Mouse (Mus musculus) adrenal gland, postnatal 36 days (tissue): Measurements from ENCODE around the gene Tssk4. TPM values are rescaled to one million over a fixed set of nuclear protein-coding genes. Genes with fewer than 3 reads are reported as not detected.

Source experiments
- DNase-seq, 2 experiments: peaks; one replicate each; pipeline ENCODE4 v3.0.0; 2021; ENCODE audit warnings: mixed read lengths in 1 of 2
- total RNA-seq, 2 experiments: library from RNA; stranded (reverse); gene quantifications; 2 replicates each; pipeline ENCODE4 v1.2.3; 2021

Tssk4 gene
- total RNA-seq, 2 experiments from 2014 or later = 1.6 to 1.7 TPM

DNA sequence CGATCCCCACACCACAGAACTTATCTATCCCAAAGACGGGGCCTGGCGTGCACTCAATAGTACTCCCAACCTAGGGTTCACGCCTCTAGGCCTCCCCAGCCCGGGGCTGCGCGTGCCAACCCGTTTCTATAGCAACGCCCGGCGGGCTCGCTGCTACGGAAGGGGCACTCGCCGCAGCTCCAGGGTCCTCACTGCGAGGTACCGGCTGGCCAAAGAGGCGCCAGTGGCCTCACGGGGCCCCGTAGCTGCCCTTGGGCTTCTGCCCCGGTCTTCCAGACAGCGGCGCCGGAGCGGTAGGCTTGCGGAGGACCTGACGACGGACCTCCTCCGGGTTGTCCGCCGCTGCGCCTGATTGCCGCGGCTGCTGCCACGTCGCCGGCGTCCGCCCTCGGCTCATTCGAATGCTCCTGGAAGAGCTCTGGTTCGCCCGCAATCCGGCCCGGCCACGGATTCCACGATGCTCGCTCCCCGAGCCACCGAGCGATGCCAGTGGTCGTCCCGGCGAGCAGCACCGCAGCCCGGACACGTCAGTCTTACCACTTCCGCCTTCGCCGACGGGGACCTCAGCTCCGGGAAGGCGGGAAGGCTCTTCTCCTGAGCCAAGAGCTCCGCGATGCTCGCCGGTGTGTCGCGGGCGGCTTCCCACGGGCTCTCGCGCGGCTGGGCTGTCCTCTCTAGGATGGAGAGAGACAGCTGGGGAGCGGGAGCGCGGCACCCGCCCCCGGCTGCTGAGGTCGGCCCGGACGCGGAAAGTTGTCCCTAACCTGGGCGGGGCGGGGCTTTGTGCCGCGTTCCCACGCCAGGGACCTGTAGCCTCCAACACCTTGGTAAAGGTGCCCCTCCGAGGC lies 6.7 kb upstream of the Tssk4 start, which contains the start of gene Tm9sf1:
TSS of gene Tm9sf1 (minus strand) at position 747 of the 848 bp plus-strand sequence.
- peak; percentile 87 to 91 for DNase-seq

DNA sequence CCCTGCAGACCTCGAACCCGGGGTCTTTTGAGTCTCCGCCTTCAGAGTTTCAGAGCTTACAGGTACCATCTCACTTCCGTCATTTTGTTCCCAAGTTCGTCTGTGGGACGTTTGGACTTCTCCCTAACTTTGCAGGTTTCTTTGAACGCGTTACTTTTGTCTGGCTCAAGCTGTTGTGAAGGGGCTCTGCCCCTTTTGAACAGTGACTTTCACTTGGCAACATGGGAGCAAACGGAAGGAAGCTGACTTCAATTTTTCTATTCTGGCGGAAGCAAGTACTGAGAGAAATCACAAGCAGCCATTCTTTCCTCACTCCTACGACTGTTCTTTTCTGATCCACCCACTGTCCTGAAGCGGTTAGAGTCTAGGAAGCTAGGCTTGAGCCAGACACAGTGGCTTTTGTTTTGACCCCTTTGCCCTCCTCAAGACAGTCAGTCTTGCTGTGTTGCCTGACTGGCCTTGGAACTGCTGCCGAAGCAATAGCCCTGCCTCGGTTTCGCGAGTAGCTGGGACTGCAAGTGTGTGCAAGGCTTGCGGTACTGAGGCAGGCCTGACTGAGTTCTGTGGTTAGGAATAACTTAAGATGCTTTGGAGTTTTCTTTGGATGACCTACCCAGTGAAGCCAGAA lies 5.6 kb upstream of the Tssk4 start:
- DNase-seq = no peak

DNA sequence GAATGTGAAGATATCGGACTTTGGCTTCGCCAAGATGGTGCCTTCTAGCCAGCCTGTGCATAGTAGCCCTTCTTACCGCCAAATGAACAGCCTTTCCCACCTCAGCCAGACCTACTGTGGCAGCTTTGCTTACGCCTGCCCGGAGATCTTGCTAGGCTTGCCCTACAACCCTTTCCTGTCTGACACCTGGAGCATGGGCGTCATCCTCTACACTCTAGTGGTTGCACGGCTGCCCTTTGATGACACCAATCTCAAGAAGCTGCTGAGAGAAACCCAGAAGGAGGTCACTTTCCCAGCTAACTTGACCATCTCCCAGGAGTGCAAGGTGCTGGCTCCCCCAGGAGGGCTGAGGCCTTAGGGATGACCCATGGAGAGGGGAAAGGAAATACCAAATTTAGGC lies 1.5 kb downstream of the Tssk4 start:
- no peak for DNase-seq

DNA sequence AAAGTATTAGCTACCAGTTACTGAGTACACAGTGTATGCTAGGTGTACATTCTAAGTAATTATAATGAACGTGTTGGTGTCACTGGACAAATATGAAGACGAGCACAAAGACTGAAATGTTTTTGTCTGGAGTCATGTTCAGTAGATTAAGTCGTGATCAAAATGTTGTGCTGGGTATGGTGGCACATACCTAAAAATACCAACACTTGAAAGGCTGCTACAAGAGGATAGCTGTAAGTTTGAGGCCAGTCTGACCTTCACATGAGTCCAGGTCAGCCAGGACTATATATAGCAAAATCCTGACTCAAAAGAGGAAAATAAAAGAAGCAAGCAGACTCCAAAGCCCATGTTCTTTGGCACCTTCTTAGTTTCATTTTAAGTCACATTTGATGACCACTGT lies 7.0 kb downstream of the Tssk4 start:
- no peak for DNase-seq

DNA sequence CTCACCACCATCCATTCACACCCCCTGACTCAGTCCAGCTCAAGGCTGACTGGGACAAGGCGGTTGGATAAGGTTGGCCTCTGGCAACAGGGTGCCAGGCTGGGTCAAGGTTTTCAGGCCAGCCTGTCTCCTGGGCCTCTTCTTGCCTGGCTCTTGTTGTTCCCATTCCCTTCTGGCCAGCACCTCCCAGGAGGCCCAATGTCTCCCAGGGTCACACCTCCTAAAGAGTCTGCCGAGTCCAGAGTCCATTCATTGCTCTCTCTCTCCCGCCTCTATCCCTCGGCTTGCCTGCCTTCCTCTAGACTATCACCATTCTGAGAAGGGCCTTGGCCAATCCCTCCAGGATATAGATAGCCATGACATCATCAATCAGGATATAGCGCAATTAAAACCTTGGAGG lies 8.0 kb downstream of the Tssk4 start:
- DNase-seq = peak; percentile 70 to 82

DNA sequence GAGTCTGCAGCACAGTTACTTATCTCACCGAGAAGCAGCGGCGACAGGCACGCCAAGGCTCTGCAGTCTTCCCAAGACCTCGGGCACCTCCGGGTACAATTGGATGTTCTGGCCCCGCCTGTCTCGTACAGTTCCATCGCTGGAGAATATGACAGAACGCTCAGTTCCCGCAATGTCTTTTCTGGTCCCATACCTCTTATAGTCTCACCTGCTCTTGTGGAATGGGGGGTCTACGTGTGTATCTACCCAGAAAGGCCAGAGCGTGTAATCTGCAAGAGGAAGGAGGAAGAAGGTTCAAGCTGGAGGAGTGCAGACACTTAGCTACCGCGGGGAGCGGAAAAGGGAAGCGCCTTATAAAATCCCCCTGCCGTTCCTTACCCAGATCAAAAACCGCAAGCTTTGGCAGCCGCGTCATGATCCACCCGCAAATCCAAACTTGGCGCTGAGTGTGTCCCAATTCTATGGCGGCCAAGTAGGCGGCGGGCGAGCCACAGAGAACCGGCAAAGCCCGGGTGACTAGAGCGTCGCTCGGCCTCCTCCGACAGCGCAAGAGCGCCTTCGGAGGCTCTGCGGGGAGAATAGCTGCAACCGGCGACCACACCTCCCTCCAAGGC lies 10.1 kb downstream of the Tssk4 start, which contains the start of gene Mdp1:
TSS of gene Mdp1 (minus strand) at position 549 of the 614 bp plus-strand sequence.
- peak; percentile 87 to 89 for DNase-seq

- no peak for DNase-seq
These were observed 10.7 kb downstream of the Tssk4 start for GRCm38 (mm10) chr14:55660636-55661035.

DNA sequence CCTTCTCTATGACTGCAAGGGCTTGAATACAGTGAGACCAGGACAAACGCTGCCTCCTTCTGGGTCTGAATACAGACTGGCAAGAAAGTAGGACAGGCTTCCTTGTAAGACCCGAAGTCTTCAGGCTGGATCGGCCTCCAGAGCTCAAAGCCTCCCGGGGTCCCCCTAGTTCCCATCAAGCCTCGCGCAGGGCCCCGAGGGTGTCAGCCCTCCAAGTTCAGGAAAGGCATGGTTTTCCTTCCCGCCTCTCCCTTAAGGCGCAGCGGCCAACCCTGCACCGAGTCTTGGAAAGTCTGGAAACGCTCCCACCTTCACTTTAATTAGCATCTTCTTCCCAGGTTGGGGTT lies 21.5 kb downstream of the Tssk4 start:
- no peak for DNase-seq

DNA sequence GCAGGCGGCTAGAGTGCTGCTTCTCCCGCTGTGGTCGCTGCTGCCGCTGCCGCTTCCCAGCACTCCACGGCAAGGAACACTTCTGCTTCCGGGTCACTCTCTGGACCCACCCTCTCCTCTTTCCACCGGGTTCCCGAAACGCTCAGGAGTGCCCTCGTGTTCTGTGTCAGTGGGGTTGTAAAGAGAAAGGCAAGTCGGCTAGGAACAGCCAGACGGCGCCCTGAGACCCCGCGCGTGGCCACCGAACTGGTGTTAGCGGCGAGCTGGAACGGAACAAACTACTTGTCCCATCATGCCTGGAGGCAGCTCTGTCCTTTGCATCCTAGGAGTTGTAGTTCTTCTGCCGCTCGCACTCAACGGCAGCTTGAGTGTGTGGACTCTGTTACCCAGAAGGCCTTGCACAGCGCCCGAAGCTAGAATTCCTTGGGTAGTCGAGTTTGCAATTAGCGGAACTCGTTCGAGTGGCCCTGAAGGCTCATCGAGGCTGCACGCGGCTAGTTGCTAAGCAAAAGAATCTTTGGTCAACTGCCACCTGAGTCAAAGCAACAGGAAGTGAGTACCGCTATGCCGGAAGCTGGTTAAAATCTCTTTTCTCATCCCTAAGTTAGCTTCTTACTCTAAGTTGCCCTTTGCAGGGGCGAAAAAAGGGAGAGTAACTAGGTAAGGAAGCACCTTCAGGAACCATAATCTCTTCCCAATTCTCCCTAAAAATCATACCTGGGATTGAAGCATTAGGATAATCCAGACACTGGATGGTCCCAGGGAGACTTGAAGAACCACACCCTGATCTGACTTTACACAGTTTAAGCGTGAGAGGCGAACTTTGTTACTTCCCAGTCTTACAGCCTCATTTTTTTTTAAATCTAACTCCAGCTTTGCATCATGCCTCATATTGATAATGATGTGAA lies 22.1 kb downstream of the Tssk4 start, which contains the start of the genes Gmpr2 and Nedd8:
TSS of gene Gmpr2 (plus strand) at position 109 of the 908 bp plus-strand sequence.
TSS of gene Nedd8 (minus strand) at position 292 of the 908 bp plus-strand sequence.
- peak; percentile 89 for DNase-seq

DNA sequence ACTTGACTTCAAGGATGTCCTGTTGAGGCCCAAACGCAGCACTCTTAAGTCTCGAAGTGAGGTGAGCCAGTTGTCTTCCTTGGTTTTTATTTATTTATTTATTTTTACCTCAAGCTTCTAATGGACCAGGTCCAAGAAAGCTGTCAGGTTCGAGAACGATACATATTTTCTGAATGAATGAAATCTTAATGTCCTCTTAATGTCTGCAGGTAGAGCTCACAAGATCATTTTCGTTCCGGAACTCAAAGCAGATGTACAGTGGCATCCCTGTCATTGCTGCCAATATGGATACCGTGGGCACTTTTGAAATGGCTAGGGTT lies 22.7 kb downstream of the Tssk4 start:
- DNase-seq = no peak

GRCm38 (mm10) chr14:55677615-55678014 lies 27.6 kb downstream of the Tssk4 start:
- DNase-seq = no peak

DNA sequence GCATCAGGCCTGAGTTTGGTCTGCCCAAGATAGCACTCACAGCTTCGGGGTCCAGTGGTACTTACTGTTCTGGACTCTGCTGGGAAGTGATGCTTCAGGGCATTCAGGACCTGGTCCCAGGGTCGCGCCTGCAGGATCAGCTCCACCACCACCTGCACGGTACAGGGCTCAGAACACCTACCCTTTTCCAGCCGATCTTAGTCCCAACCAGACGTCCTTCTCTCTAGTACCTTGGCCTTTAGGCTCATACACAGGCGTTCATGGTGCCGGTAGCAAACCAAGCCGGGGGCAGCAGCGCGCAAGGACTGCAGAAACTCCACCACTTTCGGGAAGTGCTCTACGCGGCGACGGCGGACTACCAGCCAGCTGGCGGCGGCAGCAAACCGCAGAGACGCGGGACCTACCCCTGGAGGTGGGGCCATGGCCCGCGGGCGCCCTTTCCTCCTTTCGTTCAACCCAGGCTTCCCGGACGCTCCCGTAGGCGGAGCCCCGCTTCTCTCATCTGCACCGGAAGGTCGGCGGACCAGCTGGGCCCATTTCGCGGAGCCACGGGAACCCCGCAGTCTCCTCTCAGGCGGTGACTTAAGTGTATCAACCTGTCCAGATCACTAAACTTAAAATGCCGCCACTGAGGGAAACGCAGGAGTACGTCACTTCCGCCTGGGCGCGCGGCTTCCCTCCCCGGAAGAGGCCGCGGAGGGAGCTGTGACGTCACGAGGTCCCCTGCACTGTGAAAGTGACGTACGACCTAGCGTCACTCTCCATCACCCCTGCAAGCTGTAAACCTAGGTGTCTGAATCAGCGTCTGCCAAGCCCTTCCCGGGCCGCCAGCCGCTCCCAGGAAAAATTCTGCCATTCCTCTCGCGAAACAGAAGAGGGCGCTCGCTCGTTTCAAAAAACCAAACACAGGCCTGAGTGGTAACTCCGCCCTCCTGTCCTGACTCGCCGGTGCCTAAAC lies 31.5 kb downstream of the Tssk4 start, which contains the start of gene Tinf2:
TSS of gene Tinf2 (minus strand) at position 661 of the 958 bp plus-strand sequence.
- peak; percentile 94 to 95 for DNase-seq

DNA sequence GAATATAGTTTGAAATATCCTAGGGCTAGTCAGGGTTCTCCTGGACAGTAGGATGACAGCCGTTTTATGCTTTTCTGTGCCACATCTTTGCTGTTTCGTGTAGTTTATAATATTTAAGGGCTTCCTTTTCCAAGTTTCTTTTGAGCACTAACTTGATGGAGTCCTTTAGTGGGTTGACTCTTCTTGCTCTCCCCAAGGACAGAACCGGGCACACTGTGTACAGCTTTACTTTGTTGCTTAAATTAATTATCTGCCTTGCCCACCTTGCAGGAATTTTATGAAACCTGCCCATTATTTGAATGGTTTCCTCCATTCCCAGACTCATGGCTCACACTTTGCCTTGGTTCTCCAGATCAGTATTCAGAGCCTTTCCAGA lies 32.1 kb downstream of the Tssk4 start:
- no peak for DNase-seq

DNA sequence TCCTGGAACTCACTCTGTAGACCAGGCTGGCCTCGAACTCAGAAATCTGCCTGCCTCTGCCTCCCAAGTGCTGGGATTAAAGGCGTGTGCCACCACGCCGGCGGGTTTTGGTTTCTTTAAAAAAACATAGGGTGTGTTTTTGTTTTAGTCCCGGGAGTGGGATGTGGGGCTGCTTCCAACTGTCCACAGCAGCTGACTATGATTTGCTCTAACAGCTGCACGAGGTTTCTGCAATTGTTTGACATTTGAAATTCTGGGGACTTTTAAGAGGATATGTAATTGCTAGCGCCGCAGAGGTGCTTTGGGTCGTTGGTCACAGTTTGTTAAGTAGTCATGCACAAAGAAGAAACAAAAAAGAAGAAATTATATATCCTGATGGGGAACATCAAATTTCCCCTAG lies 39.4 kb downstream of the Tssk4 start:
- DNase-seq = no peak

DNA sequence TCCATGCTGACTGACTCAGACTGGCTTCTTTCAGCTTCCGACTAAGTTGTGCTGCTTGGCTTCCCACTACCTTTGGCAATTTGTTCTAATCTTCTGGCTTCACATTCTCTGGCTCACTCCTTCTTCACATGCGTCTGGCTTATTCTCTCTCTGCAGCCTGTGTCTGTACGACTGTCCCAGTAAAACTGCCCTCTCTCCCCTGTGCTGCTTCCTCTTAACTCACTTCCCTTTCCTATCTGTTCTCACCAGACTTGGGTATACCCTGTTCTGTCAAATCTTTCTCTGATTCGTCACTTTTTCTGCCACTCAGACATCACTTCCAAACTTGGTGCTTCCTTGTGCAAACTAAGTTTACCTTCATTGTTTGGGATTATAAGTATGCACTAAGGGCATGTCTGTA lies 47.2 kb downstream of the Tssk4 start:
- DNase-seq = no peak

GRCm38 (mm10) chr14:55701131-55701530 lies 51.1 kb downstream of the Tssk4 start:
- no peak for DNase-seq
